Mouse (Mus musculus): ENCODE results near the gene Arhgap23. TPM values are rescaled to one million over a fixed set of nuclear protein-coding genes. Genes with fewer than 3 reads are reported as not detected.

Arhgap23 gene
- 10 to 100 TPM; 12.5 to 13.5 TPM for total RNA-seq (2021)
- long read RNA-seq, experiment 1, full-length matches to known transcripts = 1 of 8 reads
- long read RNA-seq, experiment 1, partial matches to known transcripts = 5 of 8 reads
- long read RNA-seq, experiment 1, other reads (novel, unspliced or antisense) = 2 of 8 reads
- long read RNA-seq, experiment 2, partial matches to known transcripts = 1 of 6 reads
- long read RNA-seq, experiment 2, other reads (novel, unspliced or antisense) = 5 of 6 reads

- DNase-seq = peak; percentile 76 to 82
Observed at GRCm38 (mm10) chr11:97415330-97415711, at the start of gene Arhgap23. TSS of gene Arhgap23 (plus strand) at chr11:97415533.

- DNase-seq = no peak
Observed at GRCm38 (mm10) chr11:97365556-97365955, 49.8 kb upstream of the Arhgap23 start.

GRCm38 (mm10) chr11:97368501-97368900 is 46.8 kb upstream of the Arhgap23 start:
- peak in 1 of 2 experiments; percentile 22 for DNase-seq

- peak in 1 of 2 experiments; percentile 14 for DNase-seq
Observed at GRCm38 (mm10) chr11:97370329-97371091, 44.8 kb upstream of the Arhgap23 start.

- no peak for DNase-seq
Observed at GRCm38 (mm10) chr11:97372159-97372864, 43.0 kb upstream of the Arhgap23 start.

- DNase-seq = no peak
Observed at GRCm38 (mm10) chr11:97373402-97373801, 41.9 kb upstream of the Arhgap23 start.

GRCm38 (mm10) chr11:97380036-97380435 is 35.3 kb upstream of the Arhgap23 start:
- DNase-seq = no peak

GRCm38 (mm10) chr11:97383017-97383416 is 32.3 kb upstream of the Arhgap23 start:
- DNase-seq = no peak

- DNase-seq = no peak
Observed at GRCm38 (mm10) chr11:97383764-97384163, 31.6 kb upstream of the Arhgap23 start.

- DNase-seq = no peak
Observed at GRCm38 (mm10) chr11:97387811-97388210, 27.5 kb upstream of the Arhgap23 start.

- DNase-seq = no peak
Observed at GRCm38 (mm10) chr11:97389127-97389526, 26.2 kb upstream of the Arhgap23 start.

GRCm38 (mm10) chr11:97393658-97394057 is 21.7 kb upstream of the Arhgap23 start:
- DNase-seq = no peak

- peak; percentile 44 to 47 for DNase-seq
Observed at GRCm38 (mm10) chr11:97394146-97394545, 21.2 kb upstream of the Arhgap23 start.

- no peak for DNase-seq
Observed at GRCm38 (mm10) chr11:97398506-97398905, 16.8 kb upstream of the Arhgap23 start.

- peak; percentile 87 to 88 for DNase-seq
Observed at GRCm38 (mm10) chr11:97399958-97400710, 15.2 kb upstream of the Arhgap23 start.

- DNase-seq = no peak
Observed at GRCm38 (mm10) chr11:97401082-97401481, 14.3 kb upstream of the Arhgap23 start.

- no peak for DNase-seq
Observed at GRCm38 (mm10) chr11:97401686-97402435, 13.5 kb upstream of the Arhgap23 start.

- DNase-seq = no peak
Observed at GRCm38 (mm10) chr11:97402746-97403145, 12.6 kb upstream of the Arhgap23 start.

- DNase-seq = no peak
Observed at GRCm38 (mm10) chr11:97403614-97404183, 11.6 kb upstream of the Arhgap23 start.

GRCm38 (mm10) chr11:97404184-97404760 is 11.1 kb upstream of the Arhgap23 start:
- peak; percentile 59 to 65 for DNase-seq

- no peak for DNase-seq
Observed at GRCm38 (mm10) chr11:97404761-97405190, 10.6 kb upstream of the Arhgap23 start.

Measured in heart, adult 18-20 months (tissue).